23 mouse cellular contexts compared by ENCODE assay signal in the genomic region with DNA sequence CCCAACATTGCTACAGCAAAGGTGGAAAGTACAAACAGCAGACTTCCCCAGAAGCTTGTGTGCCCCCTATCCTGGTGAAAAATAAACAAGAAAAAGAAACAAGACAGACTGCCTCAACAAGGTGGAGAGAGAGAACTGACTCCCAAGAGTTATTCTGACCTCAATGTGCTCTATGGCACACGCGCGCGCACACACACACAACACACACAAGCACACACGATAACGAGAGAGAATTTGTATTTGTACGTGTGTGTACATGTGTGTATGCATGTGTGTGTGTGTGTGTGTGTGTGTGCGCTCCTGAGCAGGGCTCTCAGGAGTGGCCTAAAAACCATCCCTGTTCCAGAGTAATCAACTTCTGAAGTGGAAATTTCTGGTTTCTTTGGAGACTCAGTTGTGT. TPM values are rescaled to one million over a fixed set of nuclear protein-coding genes. Genes with fewer than 3 reads are reported as not detected.
"Had no signal": no experiment of that assay in that cellular context is flagged by ENCODE, and none has a peak within 500 bp of the region (broad histone marks: within the 10 kb centered on the region; RNA-seq: fewer than 3 reads in every experiment).

No protein-coding gene starts in this region.

- H3K27ac ChIP-seq: neural tube, embryonic 13.5 days; neural tube, embryonic 15.5 days; stomach, embryonic 15.5 days; stomach, postnatal 0 days had no signal

- H3K27me3 ChIP-seq: neural tube, embryonic 13.5 days; neural tube, embryonic 15.5 days; stomach, embryonic 15.5 days had no signal

- H3K4me1 ChIP-seq: neural tube, embryonic 13.5 days; neural tube, embryonic 15.5 days had no signal

- H3K9ac ChIP-seq: neural tube, embryonic 13.5 days; neural tube, embryonic 15.5 days; stomach, embryonic 15.5 days had no signal

- H3K4me3 ChIP-seq: neural tube, embryonic 13.5 days; neural tube, embryonic 15.5 days; stomach, embryonic 15.5 days had no signal

- H3K9me3 ChIP-seq: neural tube, embryonic 13.5 days; neural tube, embryonic 15.5 days; stomach, embryonic 15.5 days had no signal

- H3K4me2 ChIP-seq: neural tube, embryonic 13.5 days; neural tube, embryonic 15.5 days; stomach, embryonic 15.5 days had no signal

- DNase-seq: retina, postnatal 1 day; right cerebral cortex, adult 18-20 months; right cerebral cortex, postnatal 14 days; right cerebral cortex, postnatal 25 days; right cerebral cortex, postnatal 4 days; spleen, adult 18-20 months; thymus, adult 18-20 months; thymus, adult 2 months; thymus, postnatal 14 days; thymus, postnatal 25 days; thymus, postnatal 36 days; thymus, postnatal 4 days had no signal

- H3K36me3 ChIP-seq: neural tube, embryonic 13.5 days; neural tube, embryonic 15.5 days; stomach, embryonic 15.5 days had no signal

RNA-seq across cellular contexts. Expression of a gene that starts 34.3 kb away (rescaled TPM):
- total RNA-seq: neutrophil, adult 5-6 weeks had no signal
- polyA plus RNA-seq: neural tube, embryonic 13.5 days; small intestine, adult 2 months; spleen, adult 2 months; stomach, embryonic 14.5 days; stomach, embryonic 16.5 days; stomach, postnatal 0 days; thymus, adult 2 months; thymus, postnatal 0 days; urinary bladder, adult 2 months had no signal
